In the genomic region with DNA sequence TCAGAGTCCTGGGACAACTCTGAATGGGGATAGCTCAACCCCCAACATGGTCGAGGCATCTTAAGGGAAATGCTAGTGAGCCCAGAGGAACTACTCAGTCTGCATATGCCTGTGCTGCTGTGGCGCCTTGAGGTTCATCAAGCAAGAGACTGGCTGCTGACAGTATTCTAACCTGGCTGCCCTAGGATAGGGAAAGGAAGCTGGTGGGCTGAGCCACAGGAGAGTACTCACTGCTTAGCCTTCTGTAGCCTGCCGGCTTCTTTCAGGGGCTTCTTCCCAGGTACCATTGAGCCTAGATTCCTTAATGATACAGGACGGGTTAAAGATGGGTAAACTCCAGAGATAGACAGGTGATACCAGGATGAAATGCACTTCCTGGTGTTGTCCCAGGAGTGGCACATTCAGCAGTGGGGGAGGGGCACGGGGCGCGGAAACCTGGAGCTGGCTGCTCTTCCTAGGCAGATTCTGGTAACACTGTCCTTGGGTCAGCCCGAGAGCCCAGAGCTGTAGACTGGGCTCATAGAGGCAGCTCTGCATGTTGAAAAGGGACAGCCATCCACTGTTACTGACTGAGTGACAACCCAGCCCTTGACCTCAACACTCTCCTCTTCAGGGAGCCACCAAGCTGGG, we compare ENCODE assay signal across 9 mouse cellular contexts. TPM values are rescaled to one million over a fixed set of nuclear protein-coding genes. Genes with fewer than 3 reads are reported as not detected.
DNase-seq lines count a peak whose midpoint lies in the region; ATAC-seq and TF ChIP-seq lines count a peak whose summit lies in the region.
"Had no signal": no experiment of that assay in that cellular context is flagged by ENCODE, and none has a peak within 500 bp of the region (broad histone marks: within the 10 kb centered on the region; RNA-seq: fewer than 3 reads in every experiment).

No protein-coding gene starts in this region.

- ATAC-seq in intestine, embryonic 14.5 days (replicated peaks; ENCODE audit: low FRiP score, low TSS enrichment, low read depth): no peak
- ATAC-seq in intestine, postnatal 0 days: no peak
- ATAC-seq in midbrain, embryonic 15.5 days (replicated peaks): no peak

- WGBS in intestine, embryonic 14.5 days: 21% methylated on average over 8 of the region's 8 CpGs
- WGBS in intestine, postnatal 0 days: 28% methylated on average over 8 of the region's 8 CpGs
- 20% methylated on average over 8 of the region's 8 CpGs for whole genome bisulfite sequencing in hindbrain, embryonic 10.5 days
- 21% methylated on average over 8 of the region's 8 CpGs for WGBS in midbrain, embryonic 15.5 days

- no peak overlapping the region for H3K27ac ChIP-seq in intestine, embryonic 14.5 days (ENCODE audit: low read depth)
- no peak overlapping the region for H3K27ac ChIP-seq in intestine, postnatal 0 days (ENCODE audit: low read depth, low read length)
- H3K27ac ChIP-seq in cortical plate, adult 2 months (ENCODE audit: insufficient read depth, low read length): no peak overlapping the region
- H3K27ac ChIP-seq in hindbrain, embryonic 10.5 days: no peak overlapping the region
- H3K27ac ChIP-seq in midbrain, embryonic 15.5 days: peak overlapping the region; percentile 48

- H3K4me3 ChIP-seq in intestine, embryonic 14.5 days (ENCODE audit: low read depth, low read length): 0 out of 2 replicates have a peak overlapping the region, but pooled peaks have one; percentile 41
- no peak overlapping the region for H3K4me3 ChIP-seq in intestine, postnatal 0 days (ENCODE audit: low read depth, low read length)
- H3K4me3 ChIP-seq in cortical plate, adult 2 months (ENCODE audit: insufficient read depth, low read length): peak overlapping the region; percentile 87
- H3K4me3 ChIP-seq in hindbrain, embryonic 10.5 days: peak overlapping the region; percentile 79
- peak overlapping the region; percentile 65 for H3K4me3 ChIP-seq in midbrain, embryonic 15.5 days

- H3K4me2 ChIP-seq in intestine, embryonic 14.5 days (ENCODE audit: low read length): no peak overlapping the region
- H3K4me2 ChIP-seq in intestine, postnatal 0 days (replicated peaks; ENCODE audit: low read depth): no peak overlapping the region
- peak overlapping the region; percentile 71 for H3K4me2 ChIP-seq in midbrain, embryonic 15.5 days
- H3K4me2 ChIP-seq: liver, embryonic 11.5 days had no signal

- H3K9ac ChIP-seq in intestine, embryonic 14.5 days (ENCODE audit: low read length): no peak overlapping the region
- no peak overlapping the region for H3K9ac ChIP-seq in intestine, postnatal 0 days (ENCODE audit: low read depth, low read length)
- H3K9ac ChIP-seq in midbrain, embryonic 15.5 days: peak overlapping the region; percentile 75

- no peak for TF ChIP-seq POLR2A in cortical plate, adult 2 months (IDR thresholded peaks at IDR 0.05; ENCODE audit: extremely low read depth, insufficient read depth, low read length)

- no peak for TF ChIP-seq CTCF in intestine, postnatal 0 days (IDR thresholded peaks at IDR 0.05; ENCODE audit: low read depth)
- TF ChIP-seq CTCF in cortical plate, adult 2 months (IDR thresholded peaks at IDR 0.05; ENCODE audit: extremely low read depth, insufficient read depth, low read length): no peak

- no peaks in the 10 kb centered on the region for H3K4me1 ChIP-seq in intestine, embryonic 14.5 days (replicated peaks; ENCODE audit: control insufficient read depth, insufficient read depth, low read length)
- no peaks in the 10 kb centered on the region for H3K4me1 ChIP-seq in intestine, postnatal 0 days (replicated peaks; ENCODE audit: control insufficient read depth, insufficient read depth, low read length)
- H3K4me1 ChIP-seq in cortical plate, adult 2 months (ENCODE audit: control insufficient read depth, insufficient read depth, low read length): peaks cover 1% of the 10 kb centered on the region
- H3K4me1 ChIP-seq in hindbrain, embryonic 10.5 days (replicated peaks): peaks cover 72% of the 10 kb centered on the region
- H3K4me1 ChIP-seq in midbrain, embryonic 15.5 days: peaks cover 49% of the 10 kb centered on the region

- peaks cover 80% of the 10 kb centered on the region for H3K27me3 ChIP-seq in intestine, embryonic 14.5 days (replicated peaks; ENCODE audit: control insufficient read depth, insufficient read depth, low read length)
- H3K27me3 ChIP-seq in intestine, postnatal 0 days (replicated peaks; ENCODE audit: control insufficient read depth, insufficient read depth, low read length): peaks cover 38% of the 10 kb centered on the region
- peaks cover 30% of the 10 kb centered on the region for H3K27me3 ChIP-seq in hindbrain, embryonic 10.5 days (ENCODE audit: insufficient read depth, poor library complexity, severe bottlenecking)
- H3K27me3 ChIP-seq in midbrain, embryonic 15.5 days (replicated peaks): no peaks in the 10 kb centered on the region

- no peaks in the 10 kb centered on the region for H3K36me3 ChIP-seq in intestine, embryonic 14.5 days (ENCODE audit: control insufficient read depth, insufficient read depth, low read length)
- no peaks in the 10 kb centered on the region for H3K36me3 ChIP-seq in intestine, postnatal 0 days (ENCODE audit: control insufficient read depth, insufficient read depth)
- H3K36me3 ChIP-seq in hindbrain, embryonic 10.5 days: no peaks in the 10 kb centered on the region
- no peaks in the 10 kb centered on the region for H3K36me3 ChIP-seq in midbrain, embryonic 15.5 days (replicated peaks)

- H3K9me3 ChIP-seq in intestine, embryonic 14.5 days (ENCODE audit: control insufficient read depth, low read length): no peaks in the 10 kb centered on the region
- no peaks in the 10 kb centered on the region for H3K9me3 ChIP-seq in intestine, postnatal 0 days (ENCODE audit: control insufficient read depth)
- no peaks in the 10 kb centered on the region for H3K9me3 ChIP-seq in hindbrain, embryonic 10.5 days
- H3K9me3 ChIP-seq in midbrain, embryonic 15.5 days: no peaks in the 10 kb centered on the region

- DNase-seq in intestine, embryonic 14.5 days (ENCODE audit: low spot score): no peak
- peak; percentile 10 for DNase-seq in hindbrain, embryonic 10.5 days (ENCODE audit: low spot score)
- DNase-seq in urinary bladder, postnatal 14 days (ENCODE audit: low spot score): no peak
- DNase-seq in ovary, postnatal 10 days (ENCODE audit: low spot score): no peak
- no peak for DNase-seq in kidney, postnatal 4 days

RNA-seq across cellular contexts. Expression of gene Fam19a5, which starts 1.7 kb away (rescaled TPM):
- 2.8 and 3.7 TPM in 2 replicates for polyA plus RNA-seq in intestine, embryonic 14.5 days (2014; fragmentation: Nextera tagmentation; extraction: Ambion mirVana)
- polyA plus RNA-seq in intestine, postnatal 0 days (2015; fragmentation: Nextera tagmentation; extraction: Ambion mirVana): 1.4 TPM in 2 replicates
- polyA plus RNA-seq in cortical plate, adult 2 months (2012; rRNA removed): 102 and 104 TPM in 2 replicates
- 6.4 and 8.2 TPM in 2 replicates for polyA plus RNA-seq in hindbrain, embryonic 10.5 days (2016; fragmentation: Nextera tagmentation; extraction: Ambion mirVana)
- polyA plus RNA-seq in midbrain, embryonic 15.5 days (2015; fragmentation: Nextera tagmentation; extraction: Ambion mirVana): 27.6 and 29.2 TPM in 2 replicates
